Mouse (Mus musculus) myocyte (in vitro differentiated cells): ENCODE measurements at regions not wholly inside any gene's neighbourhood (a gene's known extent, or its start where the extent isn't known, plus 50 kb on each side); places are given as distances from the start of the nearest gene placed in this dataset.

ENCODE experiments used
- H3K27me3 ChIP-seq: one replicate; pipeline ENCODE4 v1.6.1; 2011; ENCODE audit not compliant: control insufficient read depth, insufficient read depth, insufficient read length
- H3K36me3 ChIP-seq: one replicate; pipeline ENCODE4 v1.6.1; 2011; ENCODE audit not compliant: control insufficient read depth, insufficient read depth
- H3K4me2 ChIP-seq: one replicate; pipeline ENCODE4 v1.6.1; 2011; ENCODE audit warnings: low read depth, control low read depth
- H3K4me3 ChIP-seq: one replicate; pipeline ENCODE4 v1.5.1; 2011; ENCODE audit warnings: mild to moderate bottlenecking, control low read depth, moderate library complexity
- H3K79me2 ChIP-seq: one replicate; pipeline ENCODE4 v1.6.1; 2011; ENCODE audit not compliant: control insufficient read depth, insufficient read depth
- H3ac ChIP-seq: one replicate; pipeline ENCODE4 v1.6.1; 2011; ENCODE audit not compliant: control insufficient read depth, insufficient read length
- CEBPB ChIP-seq: IDR thresholded peaks from 2 replicates; pipeline ENCODE4 v1.6.1; 2011; ENCODE audit warnings: mild to moderate bottlenecking, moderate library complexity; ENCODE audit not compliant: poor library complexity, insufficient read depth, severe bottlenecking
- E2F4 ChIP-seq: IDR thresholded peaks from one replicate; pipeline ENCODE4 v1.6.1; 2011; ENCODE audit warnings: mild to moderate bottlenecking, control low read depth, moderate library complexity; ENCODE audit not compliant: insufficient read depth
- MAX ChIP-seq: IDR thresholded peaks from one replicate; pipeline ENCODE4 v1.6.1; 2011; ENCODE audit warnings: low read depth, mild to moderate bottlenecking, control low read depth
- MYOD1 ChIP-seq, 3 experiments: IDR thresholded peaks; one replicate each; pipeline ENCODE4 v1.6.1; 2011; ENCODE audit warnings: control low read depth in 2 of 3, low read depth in 2 of 3, mild to moderate bottlenecking in 2 of 3, moderate library complexity in 1 of 3; ENCODE audit not compliant: insufficient read length in 2 of 3, control insufficient read depth in 1 of 3
- MYOG ChIP-seq, 3 experiments: IDR thresholded peaks; one replicate each; pipeline ENCODE4 v1.6.1; 2011; ENCODE audit warnings: control low read depth in 2 of 3, low read depth in 2 of 3, mild to moderate bottlenecking in 2 of 3; ENCODE audit not compliant: insufficient read length in 2 of 3, control insufficient read depth in 1 of 3, insufficient read depth in 1 of 3
- POLR2A ChIP-seq: IDR thresholded peaks from one replicate; pipeline ENCODE4 v1.6.1; 2011; ENCODE audit warnings: low read depth, mild to moderate bottlenecking, control low read depth, moderate library complexity; ENCODE audit not compliant: insufficient read length
- POLR2AphosphoS2 ChIP-seq: IDR thresholded peaks from one replicate; pipeline ENCODE4 v1.6.1; 2011; ENCODE audit warnings: low read depth, control low read depth; ENCODE audit not compliant: insufficient read length
- REST ChIP-seq: IDR thresholded peaks from one replicate; pipeline ENCODE4 v1.6.1; 2011; ENCODE audit warnings: mild to moderate bottlenecking, control low read depth, moderate library complexity; ENCODE audit not compliant: insufficient read depth, insufficient read length
- SRF ChIP-seq: IDR thresholded peaks from one replicate; pipeline ENCODE4 v1.6.1; 2011; ENCODE audit warnings: low read depth; ENCODE audit not compliant: control insufficient read depth, insufficient read length
- TCF12 ChIP-seq: IDR thresholded peaks from one replicate; pipeline ENCODE4 v1.6.1; 2011; ENCODE audit warnings: mild to moderate bottlenecking, control low read depth; ENCODE audit not compliant: poor library complexity, insufficient read depth, severe bottlenecking
- TCF3 ChIP-seq: IDR thresholded peaks from one replicate; pipeline ENCODE4 v1.6.1; 2011; ENCODE audit warnings: low read depth, control low read depth; ENCODE audit not compliant: insufficient read length
- USF1 ChIP-seq: IDR thresholded peaks from one replicate; pipeline ENCODE4 v1.6.1; 2011; ENCODE audit warnings: low read depth, mild to moderate bottlenecking, control low read depth, moderate library complexity

- Histone ChIP-seq H3K36me3 (no peaks in the 10 kb centered on the region), H3K79me2 (no peaks in the 10 kb centered on the region), H3ac (no peak overlapping the region), H3K4me2 (no peak overlapping the region), H3K4me3 (no peak overlapping the region), H3K27me3 (no peaks in the 10 kb centered on the region)
- TF ChIP-seq TCF3 (no peak), MYOG (IDR thresholded peaks at IDR 0.05; ENCODE audit: control insufficient read depth in 1 of 3, insufficient read depth in 1 of 3, insufficient read length in 2 of 3, low read depth in 2 of 3) (no peak), TCF12 (no peak), CEBPB (no peak), POLR2A (no peak), E2F4 (no peak), POLR2AphosphoS2 (no peak), MAX (no peak), MYOD1 (IDR thresholded peaks at IDR 0.05; ENCODE audit: control insufficient read depth in 1 of 3, insufficient read length in 2 of 3, low read depth in 2 of 3) (no peak), USF1 (no peak), SRF (no peak), REST (no peak)
Observed at GRCm38 (mm10) chr4:8926642-8927275, 687.9 kb upstream of the Car8 start.

- Histone ChIP-seq H3K36me3 (no peaks in the 10 kb centered on the region), H3K4me3 (no peak overlapping the region), H3K27me3 (no peaks in the 10 kb centered on the region), H3ac (no peak overlapping the region), H3K79me2 (no peaks in the 10 kb centered on the region), H3K4me2 (no peak overlapping the region)
- TF ChIP-seq POLR2AphosphoS2 (no peak), MYOD1 (IDR thresholded peaks at IDR 0.05; ENCODE audit: control insufficient read depth in 1 of 3, insufficient read length in 2 of 3, low read depth in 2 of 3) (no peak), REST (no peak), SRF (no peak), MAX (no peak), TCF12 (no peak), TCF3 (no peak), USF1 (no peak), CEBPB (no peak), MYOG (IDR thresholded peaks at IDR 0.05; ENCODE audit: control insufficient read depth in 1 of 3, insufficient read depth in 1 of 3, insufficient read length in 2 of 3, low read depth in 2 of 3) (no peak), POLR2A (no peak), E2F4 (no peak)
Observed at GRCm38 (mm10) chr4:8922695-8923363, 684.0 kb upstream of the Car8 start.

- no peak overlapping the region for H3K4me3 ChIP-seq
- TF ChIP-seq E2F4: no peak
- TF ChIP-seq TCF12: no peak
- no peak for TF ChIP-seq TCF3
- TF ChIP-seq REST: no peak
- no peak for TF ChIP-seq SRF
- no peak for TF ChIP-seq MYOD1 (IDR thresholded peaks at IDR 0.05; ENCODE audit: control insufficient read depth in 1 of 3, insufficient read length in 2 of 3, low read depth in 2 of 3)
- TF ChIP-seq USF1: no peak
- TF ChIP-seq POLR2A: no peak
- no peak for TF ChIP-seq CEBPB
- TF ChIP-seq MAX: no peak
Observed at GRCm38 (mm10) chr4:8921477-8922385, 682.9 kb upstream of the Car8 start.

GRCm38 (mm10) chr4:8920306-8920705, 681.5 kb upstream of the Car8 start:
- TF ChIP-seq MAX (no peak), SRF (no peak), MYOG (IDR thresholded peaks at IDR 0.05; ENCODE audit: control insufficient read depth in 1 of 3, insufficient read depth in 1 of 3, insufficient read length in 2 of 3, low read depth in 2 of 3) (no peak), TCF12 (no peak), REST (no peak), POLR2A (no peak), POLR2AphosphoS2 (no peak), MYOD1 (IDR thresholded peaks at IDR 0.05; ENCODE audit: control insufficient read depth in 1 of 3, insufficient read length in 2 of 3, low read depth in 2 of 3) (no peak), TCF3 (no peak), CEBPB (no peak)
- Histone ChIP-seq H3ac (no peak overlapping the region), H3K27me3 (no peaks in the 10 kb centered on the region), H3K36me3 (no peaks in the 10 kb centered on the region), H3K4me3 (no peak overlapping the region), H3K79me2 (no peaks in the 10 kb centered on the region), H3K4me2 (no peak overlapping the region)

More at GRCm38 (mm10) chr4:8921477-8922385, 682.9 kb upstream of the Car8 start:
- Histone ChIP-seq H3K27me3 (no peaks in the 10 kb centered on the region), H3K4me2 (no peak overlapping the region), H3K36me3 (no peaks in the 10 kb centered on the region), H3ac (no peak overlapping the region), H3K79me2 (no peaks in the 10 kb centered on the region)
